8 mouse cellular contexts compared by ENCODE assay signal in genomic region chr13:51881271-51882128, GRCm38 (mm10). TPM values are rescaled to one million over a fixed set of nuclear protein-coding genes. Genes with fewer than 3 reads are reported as not detected.
DNase-seq lines count a peak whose midpoint lies in the region; ATAC-seq lines count a peak whose summit lies in the region.

No protein-coding gene starts in this region.

- DNase-seq in embryonic facial prominence, embryonic 14.5 days (ENCODE audit: low spot score) = no peak
- no peak for DNase-seq in embryonic facial prominence, embryonic 10.5 days (ENCODE audit: low spot score)
- peak; percentile 26 for DNase-seq in right cerebral cortex, adult 18-20 months
- no peak for DNase-seq in right cerebral cortex, postnatal 14 days
- no peak for DNase-seq in liver, embryonic 11.5 days (ENCODE audit: low spot score)
- peak; percentile 71 for DNase-seq in yolk sac, embryonic 10.5 days (ENCODE audit: low spot score)
- no peak for DNase-seq in midbrain, embryonic 14.5 days

- H3K27ac ChIP-seq in embryonic facial prominence, embryonic 14.5 days (replicated peaks; ENCODE audit: low read depth, low read length) = no peak overlapping the region
- H3K27ac ChIP-seq in embryonic facial prominence, embryonic 10.5 days (replicated peaks) = no peak overlapping the region
- H3K27ac ChIP-seq in liver, embryonic 11.5 days (ENCODE audit: low read depth, low read length) = no peak overlapping the region
- H3K27ac ChIP-seq in midbrain, embryonic 14.5 days (replicated peaks; ENCODE audit: low read depth, low read length) = no peak overlapping the region

- no peaks in the 10 kb centered on the region for H3K9me3 ChIP-seq in embryonic facial prominence, embryonic 14.5 days (ENCODE audit: control insufficient read depth, low read length)
- no peaks in the 10 kb centered on the region for H3K9me3 ChIP-seq in embryonic facial prominence, embryonic 10.5 days
- H3K9me3 ChIP-seq in liver, embryonic 11.5 days (ENCODE audit: control insufficient read depth, low read length) = no peaks in the 10 kb centered on the region
- H3K9me3 ChIP-seq in midbrain, embryonic 14.5 days (ENCODE audit: control insufficient read depth, low read length) = no peaks in the 10 kb centered on the region

- no peak overlapping the region for H3K4me3 ChIP-seq in embryonic facial prominence, embryonic 14.5 days (ENCODE audit: low read depth, low read length)
- no peak overlapping the region for H3K4me3 ChIP-seq in embryonic facial prominence, embryonic 10.5 days
- H3K4me3 ChIP-seq in liver, embryonic 11.5 days (ENCODE audit: low read depth, low read length) = no peak overlapping the region
- no peak overlapping the region for H3K4me3 ChIP-seq in midbrain, embryonic 14.5 days (replicated peaks; ENCODE audit: low read depth, low read length)

- ATAC-seq in embryonic facial prominence, embryonic 14.5 days (ENCODE audit: low read depth) = 0 out of 2 replicates have a peak, but pooled peaks have one; percentile 21
- peak; percentile 63; the same call in 1 of the 2 replicates for ATAC-seq in liver, embryonic 11.5 days (replicated peaks; ENCODE audit: low FRiP score)
- ATAC-seq in midbrain, embryonic 14.5 days (ENCODE audit: low FRiP score, low TSS enrichment) = no peak
- ATAC-seq in monocyte, adult 5-6 weeks (replicated peaks; ENCODE audit: insufficient number of reproducible peaks, low FRiP score, low TSS enrichment, poor library complexity, severe bottlenecking) = no peak

- H3K9ac ChIP-seq in embryonic facial prominence, embryonic 14.5 days (ENCODE audit: low read depth, low read length) = no peak overlapping the region
- H3K9ac ChIP-seq in liver, embryonic 11.5 days (ENCODE audit: low read depth, low read length) = no peak overlapping the region; the same call in 1 of the 2 replicates
- H3K9ac ChIP-seq in midbrain, embryonic 14.5 days (replicated peaks; ENCODE audit: low read length) = no peak overlapping the region

- H3K27me3 ChIP-seq in embryonic facial prominence, embryonic 14.5 days (replicated peaks; ENCODE audit: control insufficient read depth, insufficient read depth, low read length) = no peaks in the 10 kb centered on the region
- H3K27me3 ChIP-seq in embryonic facial prominence, embryonic 10.5 days (replicated peaks; ENCODE audit: low read depth, poor library complexity, severe bottlenecking) = 0 out of 2 replicates have a peak, but pooled peaks cover 3% of the 10 kb centered on the region
- H3K27me3 ChIP-seq in liver, embryonic 11.5 days (replicated peaks; ENCODE audit: control insufficient read depth, insufficient read depth, low read length) = no peaks in the 10 kb centered on the region; the same call in none of the 2 replicates
- no peaks in the 10 kb centered on the region for H3K27me3 ChIP-seq in midbrain, embryonic 14.5 days (ENCODE audit: control insufficient read depth, insufficient read depth, low read length)

- 0 out of 2 replicates have a peak, but pooled peaks cover under 1% of the 10 kb centered on the region for H3K4me1 ChIP-seq in embryonic facial prominence, embryonic 14.5 days (ENCODE audit: control insufficient read depth, insufficient read depth, low read length)
- H3K4me1 ChIP-seq in embryonic facial prominence, embryonic 10.5 days = peaks cover 35% of the 10 kb centered on the region
- H3K4me1 ChIP-seq in liver, embryonic 11.5 days (replicated peaks; ENCODE audit: control insufficient read depth, insufficient read depth, low read length) = peaks cover 22% of the 10 kb centered on the region
- no peaks in the 10 kb centered on the region for H3K4me1 ChIP-seq in midbrain, embryonic 14.5 days (ENCODE audit: control insufficient read depth, insufficient read depth, low read length)

- H3K4me2 ChIP-seq in embryonic facial prominence, embryonic 14.5 days (ENCODE audit: low read depth, low read length) = no peak overlapping the region
- H3K4me2 ChIP-seq in liver, embryonic 11.5 days = peak overlapping the region; percentile 4; the same call in 1 of the 2 replicates
- no peak overlapping the region for H3K4me2 ChIP-seq in midbrain, embryonic 14.5 days (ENCODE audit: low read length)

- H3K36me3 ChIP-seq in embryonic facial prominence, embryonic 14.5 days (ENCODE audit: control insufficient read depth, insufficient read depth, low read length) = no peaks in the 10 kb centered on the region
- no peaks in the 10 kb centered on the region for H3K36me3 ChIP-seq in embryonic facial prominence, embryonic 10.5 days (replicated peaks)
- H3K36me3 ChIP-seq in liver, embryonic 11.5 days (ENCODE audit: control insufficient read depth, insufficient read depth, low read length) = no peaks in the 10 kb centered on the region
- H3K36me3 ChIP-seq in midbrain, embryonic 14.5 days (ENCODE audit: control insufficient read depth, insufficient read depth, low read length) = no peaks in the 10 kb centered on the region

- WGBS in embryonic facial prominence, embryonic 14.5 days = 62% methylated on average over 11 of the region's 11 CpGs
- WGBS in embryonic facial prominence, embryonic 10.5 days = 62% methylated on average over 11 of the region's 11 CpGs
- WGBS in liver, embryonic 11.5 days = 23% methylated on average over 11 of the region's 11 CpGs
- WGBS in midbrain, embryonic 14.5 days = 69% methylated on average over 11 of the region's 11 CpGs

RNA-seq across cellular contexts. Expression of gene Gadd45g, which starts 35.0 kb away (rescaled TPM):
- 53.3 and 57.3 TPM in 2 replicates for polyA plus RNA-seq in embryonic facial prominence, embryonic 14.5 days (2014; fragmentation: Nextera tagmentation; extraction: Ambion mirVana)
- polyA plus RNA-seq in embryonic facial prominence, embryonic 10.5 days (2016; fragmentation: Nextera tagmentation; extraction: Ambion mirVana) = 61.5 and 75.2 TPM in 2 replicates
- 29.4 and 30.4 TPM in 2 replicates for polyA plus RNA-seq in liver, embryonic 11.5 days (2014; fragmentation: Nextera tagmentation; extraction: Ambion mirVana)
- polyA plus RNA-seq in midbrain, embryonic 14.5 days (2014; fragmentation: Nextera tagmentation; extraction: Ambion mirVana) = 58.7 and 85.9 TPM in 2 replicates
- total RNA-seq in monocyte, adult 5-6 weeks (2017) = 17.5 to 34.3 TPM (median 24.0 TPM) in 3 replicates

Comparison
In these comparisons a context has a peak if more than half of its experiments do, and no peak if none do; other contexts are left out.
1. DNase-seq: peak in right cerebral cortex, adult 18-20 months (single experiment) and yolk sac, embryonic 10.5 days (single experiment); none in embryonic facial prominence, embryonic 14.5 days (single experiment), embryonic facial prominence, embryonic 10.5 days (single experiment), right cerebral cortex, postnatal 14 days (single experiment), liver, embryonic 11.5 days (single experiment) and midbrain, embryonic 14.5 days (single experiment).
2. ATAC-seq: peak in embryonic facial prominence, embryonic 14.5 days (single experiment) and liver, embryonic 11.5 days (single experiment); none in midbrain, embryonic 14.5 days (single experiment) and monocyte, adult 5-6 weeks (single experiment).